Mouse (Mus musculus) kidney, adult 18-20 months (tissue): ENCODE measurements around the gene Zmynd10.
A peak's percentile ranks its signal among the peaks of the same experiment; 100 is the strongest.
"Not testable (repeated sequence)": the region's sequence is repeated elsewhere in the genome, so short reads cannot be mapped to it uniquely, and the experiment has no call there.

Experiments
- DNase-seq: peaks from one replicate; pipeline ENCODE4 v3.0.0; 2021

Gene Zmynd10

DNA sequence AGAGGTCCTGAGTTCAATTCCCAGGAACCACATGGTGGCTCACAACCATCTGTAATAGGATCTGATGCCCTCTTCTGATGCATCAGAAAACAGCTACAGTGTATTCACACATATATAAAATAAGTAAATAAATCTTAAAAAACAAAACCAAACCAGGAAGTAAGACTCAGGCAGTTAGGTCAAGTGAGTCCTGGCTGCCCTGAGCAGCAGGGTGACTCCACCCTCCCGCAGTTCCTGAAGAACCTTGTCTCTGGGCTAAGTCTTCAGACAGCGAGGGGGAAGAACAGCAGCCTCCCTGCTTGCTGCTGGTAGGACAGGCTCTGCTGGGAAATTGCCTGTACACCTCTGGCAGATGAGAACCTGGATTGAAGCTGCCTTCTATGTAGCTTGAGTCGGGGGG is 9.2 kb downstream of the Zmynd10 start:
- no peak for DNase-seq

DNA sequence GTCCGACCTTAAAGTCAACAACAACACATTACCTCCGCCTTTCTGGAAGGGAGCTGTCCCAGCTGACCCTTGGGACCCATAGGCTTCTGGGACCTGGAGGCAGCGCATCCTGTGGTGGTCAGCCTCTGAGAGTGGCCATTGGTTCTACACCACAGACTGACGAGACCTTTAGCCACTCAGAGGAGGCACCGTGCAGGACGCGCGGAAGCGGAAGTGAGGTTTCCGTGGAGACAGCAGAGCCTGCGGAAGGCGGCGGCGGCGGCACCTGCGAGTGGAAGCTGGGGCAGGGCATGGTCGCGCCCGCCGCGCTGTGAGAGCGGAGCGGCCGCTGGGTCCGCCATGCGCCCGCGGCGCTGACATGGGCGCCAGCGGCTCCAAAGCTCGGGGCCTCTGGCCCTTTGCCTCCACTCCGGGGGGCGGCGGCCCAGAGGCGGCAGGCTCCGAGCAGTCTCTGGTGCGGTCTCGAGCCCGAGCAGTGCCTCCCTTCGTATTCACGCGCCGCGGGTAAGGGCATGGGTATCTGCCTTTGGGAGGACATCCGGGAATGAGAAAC is 16.0 kb downstream of the Zmynd10 start, which contains the start of gene Tusc2:
Gene Tusc2 (plus strand): TSS at position 227 of the 553 bp plus-strand sequence.
- peak; percentile 94 for DNase-seq

DNA sequence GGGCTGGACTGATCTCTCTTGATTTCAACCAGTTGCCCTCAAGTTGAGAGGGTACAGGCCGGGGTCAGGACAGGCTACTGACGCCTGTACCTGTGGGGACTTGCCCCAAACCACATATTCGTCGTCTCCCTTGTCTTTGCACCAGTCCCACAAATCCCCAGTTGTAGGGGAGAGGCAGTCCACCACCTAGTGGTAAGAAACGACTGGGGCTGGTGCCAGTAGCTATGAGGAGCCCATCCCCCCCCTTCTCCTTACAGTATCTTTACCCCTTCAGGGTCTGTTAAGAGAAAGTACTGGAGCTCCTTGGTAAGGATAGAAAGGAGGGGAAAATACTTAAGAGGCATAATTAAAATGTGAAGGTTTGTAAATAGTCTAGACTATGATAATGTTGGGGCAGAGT is 18.5 kb downstream of the Zmynd10 start:
- not testable (repeated sequence) for DNase-seq

DNA sequence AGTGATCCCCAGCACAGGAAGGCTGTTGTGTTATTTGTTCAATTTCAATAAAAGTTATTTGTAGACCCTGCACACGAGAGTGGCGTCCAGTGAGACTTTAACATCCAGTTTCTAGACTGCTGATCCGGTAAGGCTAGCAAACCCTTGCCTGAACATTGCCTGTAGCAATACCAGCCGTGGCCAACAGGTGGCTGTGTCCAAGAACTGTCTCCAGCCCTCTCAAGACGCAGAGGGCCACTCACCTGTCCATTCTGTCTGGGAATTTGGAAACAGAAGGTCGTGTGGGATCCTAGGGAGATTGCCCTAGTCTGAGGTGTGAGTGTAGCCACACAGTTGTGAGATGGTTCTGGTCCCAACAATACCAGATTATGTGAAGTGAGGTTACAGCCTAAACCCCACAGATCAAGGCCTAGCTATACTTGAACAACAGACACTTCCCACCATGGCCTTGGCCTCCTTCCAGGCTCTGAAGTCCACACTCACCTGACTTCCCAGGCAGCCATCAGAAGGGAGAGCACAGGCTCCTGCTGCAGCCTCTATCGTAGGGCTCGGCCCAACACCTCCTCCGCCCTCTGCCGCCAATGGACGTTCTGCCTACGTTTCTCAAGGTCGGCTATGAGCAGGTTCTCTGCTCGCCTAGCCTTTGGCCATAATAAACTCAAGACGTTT is 19.1 kb downstream of the Zmynd10 start:
- DNase-seq, result peak; percentile 95

DNA sequence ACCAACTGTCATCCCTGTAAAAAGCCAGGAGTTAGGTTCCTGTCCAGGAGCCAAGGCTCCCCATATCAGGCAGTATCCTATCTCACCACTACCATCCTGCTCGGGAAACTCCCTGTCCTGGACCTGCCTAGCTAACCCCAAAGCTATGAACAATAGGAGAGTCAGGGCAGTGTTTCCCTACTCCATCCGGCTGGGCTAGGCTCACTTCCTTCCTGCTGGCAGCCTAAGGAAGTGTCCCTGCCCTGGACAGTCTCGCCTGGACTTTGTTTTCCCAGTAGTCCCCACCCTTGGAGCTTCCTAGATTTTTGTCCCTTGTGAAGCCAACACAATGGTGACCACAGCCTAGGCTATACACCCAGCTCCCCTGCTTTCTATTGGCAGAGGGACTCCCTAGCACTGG is 19.8 kb downstream of the Zmynd10 start:
- peak; percentile 65 for DNase-seq

DNA sequence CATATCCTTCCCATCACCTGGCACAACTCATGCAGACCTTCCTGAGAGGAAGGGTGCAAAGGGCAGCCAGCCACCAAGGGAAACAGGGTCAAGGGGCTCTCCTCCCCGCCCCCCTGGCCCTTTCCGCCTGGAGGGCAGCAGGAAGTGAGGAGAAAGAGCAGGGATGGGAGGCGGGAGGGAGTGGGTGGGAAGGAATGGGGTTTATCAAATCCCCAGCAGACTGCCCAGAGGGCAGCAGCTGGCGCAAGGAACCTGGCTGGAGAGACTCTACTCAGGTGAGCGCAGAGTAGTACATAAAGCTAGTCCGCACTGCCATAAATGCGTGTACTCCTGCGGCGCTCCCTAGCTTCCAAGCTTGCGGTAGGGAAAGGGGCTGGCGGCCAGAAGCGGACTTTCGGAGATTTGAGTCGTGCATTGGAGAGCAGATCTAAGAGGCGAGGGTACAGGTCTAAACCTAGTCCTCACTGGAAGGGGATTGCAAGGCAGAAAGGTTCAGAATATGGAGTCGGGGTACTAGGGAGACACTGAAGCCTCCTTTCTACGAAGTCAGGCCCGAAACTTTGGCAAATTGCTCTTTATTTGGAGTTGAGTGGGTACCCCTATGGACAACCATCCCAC is 20.7 kb downstream of the Zmynd10 start, which contains the start of gene Hyal2:
Gene Hyal2 (plus strand): TSS at position 244 of the 618 bp plus-strand sequence.
- DNase-seq, result peak; percentile 85

DNA sequence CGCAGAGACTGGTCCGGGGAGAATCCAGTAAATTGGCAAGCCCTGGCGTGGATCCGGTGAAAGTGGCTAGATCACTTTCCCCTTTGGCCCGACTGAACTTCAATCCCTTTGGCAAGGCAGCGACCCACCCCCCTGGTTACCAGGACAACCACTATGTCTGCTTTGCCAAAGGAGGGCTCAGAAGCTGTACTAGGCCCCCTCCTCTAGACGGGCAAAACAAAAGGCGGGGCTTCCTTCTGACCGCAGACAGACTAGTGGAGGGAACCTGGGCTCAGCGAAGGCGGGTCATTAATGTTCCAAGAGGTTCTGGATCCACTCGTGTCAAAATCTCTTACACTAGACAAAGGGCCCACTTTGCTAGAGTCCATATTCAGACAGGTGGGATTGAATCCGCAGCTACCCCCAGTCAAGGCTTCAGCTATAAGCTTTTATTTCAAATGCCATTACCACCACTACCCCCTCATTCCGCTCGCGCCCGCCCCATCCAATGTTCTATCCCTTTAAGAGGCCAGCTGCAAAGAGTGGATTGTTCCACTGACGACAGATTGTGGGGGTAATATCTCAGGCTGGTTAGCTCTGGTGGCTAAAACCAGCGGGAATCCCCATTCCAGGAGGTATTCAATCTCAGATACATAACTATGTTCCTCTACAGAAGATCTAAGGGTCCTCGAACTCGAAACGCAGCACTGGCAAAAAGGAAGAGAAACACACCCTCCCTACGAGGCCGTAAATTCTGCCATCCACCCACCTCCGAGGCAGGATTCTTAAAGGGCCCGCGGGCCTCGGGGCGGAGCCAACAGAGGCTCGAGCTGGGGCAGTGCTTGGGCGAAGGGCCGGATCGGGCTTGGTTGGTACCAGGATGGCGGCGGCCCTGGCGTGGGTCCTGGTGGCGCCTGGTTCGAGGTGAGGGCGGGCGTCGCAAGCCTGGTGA is 21.5 kb downstream of the Zmynd10 start:
- peak; percentile 92 for DNase-seq

DNA sequence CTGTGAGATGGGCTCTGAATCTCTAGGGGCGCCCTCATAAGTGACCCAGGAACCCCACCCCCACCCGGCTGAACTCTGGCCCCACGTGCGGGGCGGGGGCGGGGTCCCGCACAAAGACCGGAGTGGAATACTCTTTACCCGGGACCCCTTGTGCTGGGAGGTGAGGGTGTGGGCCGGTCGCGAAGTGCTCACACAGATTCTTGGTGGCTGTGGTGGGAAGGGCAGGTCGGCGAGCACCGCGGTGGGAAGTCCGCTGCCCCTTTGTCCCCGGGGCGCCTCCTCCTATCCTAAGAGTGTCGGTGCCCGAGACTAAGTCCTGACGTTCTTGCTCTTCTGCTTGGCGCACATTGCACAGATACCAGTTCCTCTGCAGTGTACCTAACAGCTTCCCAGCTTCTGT is 22.2 kb downstream of the Zmynd10 start:
- no peak for DNase-seq

DNA sequence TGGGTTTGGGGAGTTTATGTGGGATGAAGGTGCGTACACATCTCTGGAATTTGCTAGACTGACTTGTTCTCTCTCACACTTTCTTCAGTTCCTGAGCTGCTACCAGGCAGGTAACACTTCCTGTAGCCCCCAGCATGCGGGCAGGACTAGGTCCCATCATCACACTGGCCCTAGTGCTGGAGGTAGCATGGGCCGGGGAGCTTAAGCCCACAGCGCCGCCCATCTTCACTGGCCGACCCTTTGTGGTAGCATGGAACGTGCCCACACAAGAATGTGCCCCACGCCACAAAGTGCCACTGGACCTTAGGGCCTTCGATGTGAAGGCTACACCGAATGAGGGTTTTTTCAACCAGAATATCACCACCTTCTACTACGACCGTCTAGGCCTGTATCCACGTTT is 22.9 kb downstream of the Zmynd10 start:
- peak; percentile 33 for DNase-seq

DNA sequence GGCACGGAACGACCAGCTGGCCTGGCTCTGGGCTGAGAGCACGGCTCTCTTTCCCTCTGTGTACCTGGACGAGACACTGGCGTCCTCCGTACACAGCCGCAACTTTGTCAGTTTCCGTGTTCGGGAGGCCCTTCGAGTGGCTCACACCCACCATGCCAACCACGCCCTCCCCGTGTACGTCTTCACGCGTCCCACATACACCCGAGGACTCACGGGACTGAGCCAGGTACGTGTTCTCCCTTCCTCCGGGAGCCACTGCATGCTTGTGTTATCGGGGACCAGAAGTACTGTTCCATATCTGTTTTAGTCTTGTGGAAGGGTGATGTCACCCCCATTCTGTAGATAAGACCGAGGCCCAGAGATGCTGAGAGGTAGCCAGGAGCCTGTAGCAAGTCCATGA is 23.7 kb downstream of the Zmynd10 start:
- DNase-seq, result no peak

DNA sequence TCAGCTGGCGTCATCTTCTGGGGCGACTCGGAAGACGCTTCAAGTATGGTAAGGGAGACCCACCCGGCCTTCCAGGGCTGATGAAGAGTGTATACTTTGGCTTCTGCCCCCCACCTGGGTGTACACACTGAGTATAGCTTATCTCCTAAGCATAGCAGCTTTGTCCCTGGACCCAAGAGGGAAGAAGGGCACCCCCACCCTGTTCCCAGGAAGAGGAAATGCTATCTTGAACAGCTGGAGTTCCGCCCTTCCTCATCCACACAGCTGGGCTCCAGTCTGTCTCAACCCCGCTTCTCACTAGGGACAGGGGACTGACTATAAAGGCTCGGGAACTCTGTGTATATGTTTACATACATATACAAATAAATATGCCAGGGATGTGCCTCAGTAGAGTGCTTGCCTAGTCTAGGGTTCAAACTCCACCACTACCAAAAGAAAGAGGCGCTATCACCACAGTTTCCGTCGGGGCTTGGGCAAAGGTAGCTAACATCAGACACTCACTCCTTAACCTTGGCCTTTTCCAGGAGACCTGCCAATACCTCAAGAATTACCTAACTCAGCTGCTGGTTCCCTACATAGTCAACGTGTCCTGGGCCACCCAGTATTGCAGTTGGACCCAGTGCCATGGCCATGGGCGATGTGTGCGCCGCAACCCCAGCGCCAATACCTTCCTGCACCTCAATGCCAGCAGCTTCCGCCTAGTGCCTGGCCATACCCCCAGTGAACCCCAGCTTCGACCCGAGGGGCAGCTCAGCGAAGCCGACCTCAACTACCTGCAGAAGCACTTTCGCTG is 24.6 kb downstream of the Zmynd10 start:
- no peak for DNase-seq

DNA sequence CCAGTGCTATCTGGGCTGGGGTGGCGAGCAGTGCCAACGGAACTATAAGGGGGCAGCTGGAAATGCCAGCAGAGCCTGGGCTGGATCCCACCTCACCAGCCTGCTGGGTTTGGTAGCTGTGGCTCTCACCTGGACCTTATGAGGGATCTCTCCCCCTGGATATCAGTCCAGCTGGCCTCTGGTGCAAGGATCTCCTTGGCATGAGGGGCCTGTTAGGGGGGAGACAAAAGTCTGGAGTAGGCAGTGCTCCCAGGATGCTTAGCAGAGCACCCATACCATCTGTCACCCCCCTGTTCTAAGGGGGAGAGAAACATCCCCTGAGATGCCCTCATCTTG is 25.2 kb downstream of the Zmynd10 start:
- DNase-seq, result no peak

DNA sequence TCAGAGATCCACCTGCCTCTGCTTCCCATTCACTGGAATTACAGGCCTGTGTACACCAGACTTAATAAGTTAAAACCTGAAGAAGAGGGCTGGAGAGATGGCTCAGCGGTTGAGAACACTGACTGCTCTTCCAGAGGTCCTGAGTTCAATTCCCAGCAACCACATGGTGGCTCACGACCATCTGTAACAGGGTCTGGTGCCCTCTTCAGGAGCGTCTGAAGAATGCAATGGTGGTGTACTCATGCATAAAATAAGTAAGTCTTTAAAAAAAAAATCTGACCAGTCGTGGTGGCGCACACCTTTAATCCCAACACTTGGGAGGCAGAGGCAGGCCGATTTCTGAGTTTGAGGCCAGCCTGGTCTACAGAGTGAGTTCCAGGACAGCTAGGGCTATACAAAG is 26.7 kb downstream of the Zmynd10 start:
- DNase-seq, result not testable (repeated sequence)

DNA sequence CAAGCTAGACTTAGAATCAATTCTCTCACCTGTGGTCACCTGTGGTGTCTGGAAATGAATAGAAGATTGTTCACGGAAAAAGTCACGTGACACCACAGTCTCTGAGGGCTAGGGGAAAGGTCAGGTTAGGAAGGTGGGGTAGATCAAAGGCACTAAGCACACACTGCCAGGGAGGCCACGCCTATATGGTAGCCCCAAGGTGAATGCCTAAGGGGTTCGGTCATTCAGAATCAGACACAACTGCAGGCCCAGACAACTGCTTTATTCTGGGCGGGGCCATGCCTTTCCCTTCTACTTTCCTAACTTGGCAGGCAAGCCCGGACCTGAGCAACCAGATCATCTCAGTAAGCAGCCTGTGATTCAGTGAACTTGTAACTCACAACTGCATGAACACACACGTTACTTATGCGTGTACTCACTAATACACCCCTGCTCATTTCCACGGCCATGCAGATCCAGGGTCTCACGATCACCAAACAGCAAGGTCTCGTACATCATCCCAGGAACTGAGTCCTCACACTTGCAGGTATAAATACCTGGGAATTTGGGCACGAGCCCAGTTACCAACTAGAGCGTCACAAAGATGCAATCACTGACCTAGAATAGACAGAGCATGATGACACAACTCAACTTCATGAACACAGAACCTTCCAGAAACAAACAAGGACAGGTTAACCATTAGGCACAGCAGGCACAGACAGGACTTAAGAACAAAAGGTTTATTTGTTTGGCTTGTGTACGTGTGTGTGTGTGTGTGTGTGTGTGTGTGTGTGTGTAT is 28.7 kb downstream of the Zmynd10 start:
- peak; percentile 50 for DNase-seq

DNA sequence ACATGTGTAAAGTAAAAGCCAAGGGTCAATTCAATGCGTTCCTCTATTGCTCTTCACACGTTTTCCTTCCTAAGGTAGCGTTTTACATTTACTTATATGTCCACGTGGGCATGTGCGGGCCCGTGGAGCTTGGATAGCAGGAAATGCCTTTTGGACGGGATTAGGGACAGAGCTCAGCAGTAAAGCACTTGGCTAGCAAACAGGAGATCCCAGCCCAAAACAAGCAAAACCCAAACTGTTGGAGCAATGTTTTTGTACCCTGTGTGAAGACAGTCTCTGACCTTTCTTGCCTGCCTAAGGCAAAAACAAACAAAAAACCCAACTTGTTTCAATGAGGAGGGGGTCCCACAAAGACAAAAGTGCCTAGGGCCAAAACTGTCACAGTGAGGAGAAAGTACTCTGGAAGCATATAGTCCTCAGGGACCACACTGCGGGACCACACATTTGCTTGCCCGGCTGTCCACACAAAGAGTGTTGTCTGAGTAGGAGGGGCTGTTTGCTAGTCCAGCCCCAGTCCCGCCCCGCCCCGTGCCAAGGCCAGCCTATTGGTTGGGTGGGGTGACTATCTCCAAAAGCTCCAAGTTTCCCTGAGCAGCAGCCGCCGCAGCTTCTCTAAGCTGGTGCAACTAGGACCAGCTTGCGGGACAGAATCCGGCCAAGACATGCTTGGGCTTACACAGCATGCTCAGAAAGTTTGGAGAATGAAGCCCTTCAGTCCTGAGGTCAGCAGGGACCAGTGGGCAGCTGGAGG is 29.4 kb downstream of the Zmynd10 start, which contains the start of gene Hyal1:
Gene Hyal1 (plus strand): TSS at position 571 of the 751 bp plus-strand sequence.
- DNase-seq, result peak; percentile 83

DNA sequence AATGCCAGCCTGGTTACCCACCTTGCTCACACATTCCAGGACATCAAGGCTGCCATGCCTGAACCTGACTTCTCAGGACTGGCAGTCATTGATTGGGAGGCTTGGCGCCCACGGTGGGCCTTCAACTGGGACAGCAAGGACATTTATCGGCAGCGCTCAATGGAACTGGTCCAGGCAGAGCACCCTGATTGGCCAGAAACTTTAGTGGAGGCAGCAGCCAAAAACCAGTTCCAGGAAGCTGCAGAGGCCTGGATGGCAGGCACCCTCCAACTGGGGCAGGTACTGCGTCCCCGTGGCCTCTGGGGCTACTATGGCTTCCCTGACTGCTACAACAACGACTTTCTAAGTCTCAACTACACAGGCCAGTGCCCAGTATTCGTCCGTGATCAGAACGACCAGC is 30.8 kb downstream of the Zmynd10 start:
- no peak for DNase-seq

DNA sequence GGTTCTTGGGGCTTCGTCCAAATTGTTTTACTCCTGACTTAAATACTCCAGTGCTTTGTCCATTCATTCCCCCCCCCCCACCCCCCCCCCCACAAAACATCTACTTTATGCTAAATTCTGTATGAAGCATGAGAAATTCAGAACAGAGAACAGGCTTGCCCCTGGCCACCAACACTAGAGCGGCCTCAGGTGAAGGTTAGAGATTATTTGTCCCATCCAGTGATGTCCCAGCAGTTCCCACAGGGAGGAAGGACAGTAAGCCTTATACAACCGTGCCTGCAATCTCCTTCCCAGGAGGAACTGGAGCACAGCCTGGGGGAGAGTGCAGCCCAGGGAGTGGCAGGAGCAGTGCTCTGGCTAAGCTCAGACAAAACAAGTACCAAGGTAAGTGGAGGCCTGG is 31.5 kb downstream of the Zmynd10 start, which contains the start of gene Naa80:
Gene Naa80 (plus strand): TSS at position 301 of the 400 bp plus-strand sequence.
- no peak for DNase-seq

DNA sequence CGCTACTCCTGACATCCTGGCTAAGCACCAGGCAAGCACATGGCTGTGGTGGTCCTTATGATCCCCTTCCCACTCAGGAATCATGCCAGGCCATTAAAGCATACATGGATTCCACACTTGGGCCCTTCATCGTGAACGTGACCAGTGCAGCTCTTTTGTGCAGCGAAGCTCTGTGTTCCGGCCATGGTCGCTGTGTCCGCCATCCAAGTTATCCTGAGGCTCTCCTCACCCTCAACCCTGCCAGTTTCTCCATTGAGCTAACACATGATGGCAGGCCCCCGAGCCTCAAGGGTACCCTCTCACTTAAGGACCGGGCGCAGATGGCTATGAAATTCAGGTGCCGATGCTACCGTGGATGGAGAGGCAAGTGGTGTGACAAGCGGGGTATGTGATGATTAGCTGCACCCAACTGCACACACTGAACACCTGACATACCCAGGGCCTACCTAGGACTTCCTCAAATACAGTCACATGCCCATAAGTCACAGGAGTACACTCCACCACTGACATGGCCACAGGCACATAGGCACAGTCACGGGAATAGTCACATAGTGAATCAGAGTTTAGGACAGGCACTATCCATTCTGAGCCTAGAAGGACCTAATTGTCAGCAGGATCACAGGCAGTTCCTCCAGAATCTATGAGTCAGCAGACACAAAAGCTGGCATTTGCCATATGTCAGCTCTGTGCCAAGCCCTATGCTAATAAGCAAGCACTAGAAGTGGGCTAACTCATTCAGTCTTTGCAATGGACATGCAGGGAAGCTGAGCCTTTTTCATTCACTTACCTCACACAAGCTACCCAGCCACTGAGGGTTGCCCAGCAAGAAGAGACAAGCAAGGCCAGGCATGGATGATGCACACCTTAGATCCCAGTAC is 32.2 kb downstream of the Zmynd10 start:
- no peak for DNase-seq

DNA sequence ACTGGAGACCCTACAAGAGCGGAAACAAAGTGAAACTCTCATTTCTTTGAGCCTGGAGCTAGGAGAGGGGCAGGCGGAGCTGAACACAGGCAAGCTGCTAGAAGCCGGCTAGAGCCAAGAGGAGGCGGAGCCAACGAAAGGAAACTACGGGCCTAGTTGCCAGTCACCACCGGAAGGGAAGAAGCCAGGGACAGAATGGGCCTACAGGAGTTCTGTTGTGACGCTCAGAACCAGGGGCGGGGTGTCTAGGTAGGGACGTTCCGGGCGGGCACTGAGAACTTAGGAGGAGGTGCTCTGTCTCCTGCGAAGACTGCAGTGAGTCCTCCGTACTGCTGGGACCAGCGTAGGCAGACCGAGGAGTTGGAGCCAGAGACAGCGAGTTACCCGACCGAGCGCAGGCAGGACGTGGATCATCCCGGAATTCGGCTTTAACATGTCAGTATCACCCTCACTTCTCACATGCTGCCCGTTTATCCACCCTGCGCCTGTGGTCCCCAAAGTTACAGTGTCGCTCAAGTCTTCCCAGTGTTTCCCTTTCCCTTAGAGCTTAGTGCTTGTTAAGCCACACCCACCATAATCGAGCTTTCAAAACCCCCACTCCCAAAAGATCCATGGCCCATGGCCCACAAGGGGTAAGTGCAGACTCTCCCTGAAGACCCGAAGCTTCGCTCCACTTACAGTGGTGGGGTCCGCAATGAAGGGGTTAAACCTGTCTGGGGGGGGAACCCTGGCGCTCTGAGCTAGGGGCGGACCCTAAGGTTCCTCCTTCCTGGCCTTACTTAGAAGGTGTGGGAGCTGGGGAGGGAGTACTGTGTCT is 33.6 kb downstream of the Zmynd10 start, which contains the start of gene Hyal3:
Gene Hyal3 (plus strand): TSS at position 318 of the 817 bp plus-strand sequence.
- DNase-seq, result peak; percentile 90
